Mouse (Mus musculus): ENCODE results near the gene Utp14b.

Utp14b gene

DNA sequence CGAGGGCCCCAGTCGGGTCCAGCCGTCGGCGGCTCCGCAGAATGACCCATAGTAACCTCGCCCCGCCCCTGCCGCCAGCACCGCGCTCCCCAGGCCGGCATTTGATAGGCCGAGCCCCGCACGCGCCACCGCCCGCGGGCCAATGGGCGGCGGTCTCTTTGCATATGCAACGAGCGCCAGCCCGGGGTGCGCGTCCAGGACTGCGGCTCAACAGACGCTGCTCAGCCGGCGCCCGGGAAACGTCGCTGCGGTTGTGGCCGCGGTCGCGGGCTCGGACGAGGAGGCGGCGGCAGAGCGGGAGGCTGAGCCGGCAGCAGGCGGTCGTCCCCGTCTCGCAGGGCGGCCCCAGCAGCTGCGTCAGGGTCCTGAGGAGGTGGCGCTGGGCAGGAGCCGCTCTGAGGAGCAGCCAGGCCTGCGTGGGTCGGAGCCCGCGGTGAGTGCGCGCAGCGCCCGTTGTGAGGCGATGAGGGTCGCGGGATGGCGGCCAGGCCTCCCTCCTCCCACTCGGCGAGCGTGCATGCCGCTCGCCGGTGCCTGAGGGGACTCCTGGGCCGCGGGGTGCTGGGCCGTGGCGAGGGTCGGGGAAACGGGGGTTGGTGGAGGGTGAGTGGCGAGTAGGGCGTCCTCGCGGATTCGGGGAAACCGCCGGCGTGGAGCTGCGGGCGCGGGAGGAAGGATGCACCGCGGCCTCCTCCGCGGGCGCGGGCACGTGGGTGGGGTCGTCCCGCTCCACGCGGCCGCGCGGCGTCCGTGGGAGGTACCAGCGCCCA, at the start of gene Utp14b, which contains the start of gene Acsl3:
Gene Utp14b (plus strand): TSS at position 368 of the 770 bp plus-strand sequence.
Gene Acsl3 (plus strand): TSS at position 155 of the 770 bp plus-strand sequence.
- DNase-seq (ENCODE audit: low spot score), result peak; percentile 92

DNA sequence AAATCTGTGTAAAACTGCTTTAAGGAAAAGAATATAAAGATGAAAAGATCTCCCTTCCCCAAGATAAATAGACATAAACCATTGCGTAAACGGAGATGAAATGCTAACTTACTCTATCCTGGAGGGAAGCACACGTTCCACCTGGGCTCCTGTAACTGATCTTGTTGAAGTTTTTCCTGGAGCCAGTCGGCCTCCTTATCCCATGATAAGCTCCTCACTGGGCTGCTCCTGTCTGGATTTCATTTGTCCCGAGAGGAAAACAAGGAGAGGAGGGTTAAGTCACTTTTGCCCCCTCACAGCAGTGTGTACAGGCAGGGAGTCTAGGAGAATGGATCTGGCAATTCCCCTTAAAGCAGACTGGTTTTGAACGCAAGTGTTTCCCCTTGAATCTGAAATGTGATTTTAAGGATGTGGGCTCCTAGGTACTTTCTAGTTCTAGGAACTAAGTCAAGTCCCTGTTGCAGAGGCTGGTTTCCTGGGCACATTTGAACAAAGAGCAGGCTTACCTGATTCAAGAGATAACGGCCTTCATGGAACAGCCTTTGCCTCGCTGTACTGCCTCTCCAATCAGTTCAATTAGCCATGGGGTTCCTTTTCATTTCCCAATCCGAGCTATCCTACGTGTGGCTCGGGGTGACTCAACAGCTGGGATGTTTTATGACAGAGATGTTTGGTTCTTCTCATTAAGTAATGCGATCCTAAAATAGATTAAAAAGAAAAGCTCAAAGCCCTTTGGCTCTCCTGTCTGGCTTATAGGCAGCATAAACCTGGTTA, 48.5 kb upstream of the Utp14b start:
- no peak for DNase-seq (ENCODE audit: low spot score)

DNA sequence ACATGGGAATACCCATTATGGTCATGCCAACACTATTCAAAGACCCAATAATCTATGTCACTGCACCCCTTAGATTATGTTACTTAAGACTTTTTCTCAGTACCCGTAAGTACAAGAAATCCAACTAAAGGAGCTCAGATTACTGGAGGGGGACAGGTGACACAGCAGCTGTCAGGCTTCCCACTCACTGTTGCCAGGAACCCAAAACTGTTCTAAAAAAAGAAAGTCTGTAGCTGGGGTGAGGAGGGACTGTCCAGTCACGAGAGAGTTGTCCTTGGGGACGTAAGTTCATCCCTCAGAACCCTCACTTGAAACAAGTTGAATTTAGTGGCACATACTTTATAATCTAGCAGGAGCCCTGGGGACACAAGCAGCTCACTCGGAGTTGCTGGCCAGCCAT, 46.8 kb upstream of the Utp14b start:
- DNase-seq (ENCODE audit: low spot score), result no peak

DNA sequence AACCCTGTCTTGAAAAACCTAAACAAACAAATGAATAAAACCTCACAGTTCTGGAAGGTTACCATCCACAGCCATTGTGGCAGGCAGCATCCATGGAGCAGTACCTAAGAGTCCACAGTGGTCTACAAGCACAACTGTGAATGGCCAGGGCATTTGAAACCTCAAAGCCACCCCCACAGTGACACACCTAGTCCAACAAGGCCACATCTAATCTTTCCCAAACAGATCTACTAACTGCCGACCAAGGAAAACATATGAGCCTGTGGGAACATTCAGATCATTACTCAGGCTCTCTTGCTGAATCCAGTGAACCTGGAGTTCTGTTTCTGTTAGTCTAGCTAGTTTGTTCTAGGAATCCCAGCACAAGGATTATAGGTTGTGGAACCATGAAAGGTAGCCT, 44.9 kb upstream of the Utp14b start:
- no peak for DNase-seq (ENCODE audit: low spot score)

DNA sequence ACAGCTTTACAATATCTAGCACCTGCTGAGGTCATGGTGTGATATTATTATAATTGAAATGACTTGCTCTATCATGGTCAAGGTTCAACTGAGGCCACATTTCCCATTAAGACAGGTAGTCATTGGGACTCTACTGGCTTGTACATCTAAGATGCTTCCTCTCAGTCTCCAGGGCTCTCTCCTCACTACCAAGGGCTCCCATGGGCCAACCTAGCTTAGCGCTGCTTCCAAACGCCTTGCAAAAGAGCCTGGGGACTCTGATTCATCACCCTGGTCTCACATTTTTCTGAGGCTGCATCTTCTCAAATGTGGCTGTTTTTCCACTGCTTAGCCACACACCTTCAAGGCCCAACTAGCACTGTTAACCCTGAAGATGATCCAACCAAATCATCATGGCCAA, 33.5 kb upstream of the Utp14b start:
- DNase-seq (ENCODE audit: low spot score), result no peak

DNA sequence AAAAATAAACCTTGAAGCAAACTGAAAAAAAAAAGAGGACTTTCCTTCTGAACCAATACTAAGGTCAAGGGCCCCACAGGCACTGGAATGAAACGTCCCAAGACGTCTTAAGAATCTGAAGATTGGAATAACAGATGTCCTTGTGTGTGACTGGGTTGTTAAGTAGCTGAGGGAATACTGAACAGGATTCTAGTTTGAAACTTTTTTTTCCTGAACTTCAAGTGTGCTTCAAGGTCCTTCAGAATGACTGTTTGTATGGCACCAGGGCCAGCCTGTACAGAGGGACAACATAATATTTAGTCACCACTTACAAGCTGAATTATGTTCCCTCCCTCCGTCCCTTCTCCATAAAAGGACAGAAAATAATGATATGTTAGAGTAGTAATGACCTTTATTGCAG, 23.4 kb upstream of the Utp14b start:
- no peak for DNase-seq (ENCODE audit: low spot score)

DNA sequence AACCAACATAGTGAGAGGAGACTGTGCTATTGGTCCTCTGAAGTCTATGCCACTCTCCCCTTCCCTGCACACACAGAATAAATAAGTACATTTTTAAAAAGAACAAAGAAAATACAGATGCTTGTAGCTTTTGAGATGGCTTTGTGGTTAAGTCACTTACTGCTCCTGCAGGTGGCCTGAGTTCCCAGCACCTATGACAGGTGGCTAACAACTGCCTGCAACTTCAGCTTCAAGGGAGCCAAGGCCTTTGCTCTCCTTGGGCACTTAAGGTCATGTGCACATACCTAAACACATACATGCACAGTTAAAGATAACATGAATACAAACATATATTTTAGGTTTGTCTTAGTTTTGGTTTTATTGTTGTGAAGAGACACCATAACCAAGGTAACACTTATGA, 17.0 kb upstream of the Utp14b start:
- DNase-seq (ENCODE audit: low spot score), result no peak

DNA sequence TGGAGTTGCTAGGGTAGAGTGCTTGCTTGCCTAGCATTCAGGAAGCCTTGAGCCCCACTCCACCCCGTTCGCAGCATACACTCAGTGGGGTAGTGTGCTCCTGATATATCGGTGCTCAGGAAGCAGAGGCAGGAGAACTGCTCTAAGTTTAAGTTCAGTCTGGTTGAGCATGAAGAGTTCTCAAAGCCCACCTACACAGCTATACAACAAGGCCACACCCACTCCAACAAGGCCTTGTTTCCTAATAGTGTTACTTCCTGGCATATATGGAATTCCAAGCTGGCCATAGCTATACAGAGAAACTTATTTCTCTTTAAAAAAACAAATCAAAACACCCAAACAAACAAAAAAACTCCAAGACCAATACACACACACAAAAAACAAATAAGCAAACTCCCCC, 16.0 kb upstream of the Utp14b start:
- DNase-seq (ENCODE audit: low spot score), result no peak

DNA sequence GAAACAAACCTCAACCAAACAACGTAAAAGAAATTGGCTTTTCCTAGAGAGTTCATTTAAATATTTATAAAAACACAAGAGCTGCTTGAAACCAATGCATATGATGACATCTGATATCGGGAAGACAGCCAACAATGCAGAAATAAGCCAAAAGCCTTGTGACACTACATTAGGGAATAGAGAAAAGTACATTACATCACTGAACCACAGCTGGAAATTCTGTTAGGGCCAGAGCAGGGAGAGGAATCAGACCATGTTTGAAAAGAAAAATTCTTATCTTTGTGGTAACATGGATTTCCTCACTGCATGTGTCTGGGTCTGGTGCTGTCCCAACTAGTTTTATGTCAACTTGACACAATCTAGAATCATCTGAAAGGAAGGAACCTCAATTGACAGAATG, 15.6 kb upstream of the Utp14b start:
- DNase-seq (ENCODE audit: low spot score), result peak; percentile 82

DNA sequence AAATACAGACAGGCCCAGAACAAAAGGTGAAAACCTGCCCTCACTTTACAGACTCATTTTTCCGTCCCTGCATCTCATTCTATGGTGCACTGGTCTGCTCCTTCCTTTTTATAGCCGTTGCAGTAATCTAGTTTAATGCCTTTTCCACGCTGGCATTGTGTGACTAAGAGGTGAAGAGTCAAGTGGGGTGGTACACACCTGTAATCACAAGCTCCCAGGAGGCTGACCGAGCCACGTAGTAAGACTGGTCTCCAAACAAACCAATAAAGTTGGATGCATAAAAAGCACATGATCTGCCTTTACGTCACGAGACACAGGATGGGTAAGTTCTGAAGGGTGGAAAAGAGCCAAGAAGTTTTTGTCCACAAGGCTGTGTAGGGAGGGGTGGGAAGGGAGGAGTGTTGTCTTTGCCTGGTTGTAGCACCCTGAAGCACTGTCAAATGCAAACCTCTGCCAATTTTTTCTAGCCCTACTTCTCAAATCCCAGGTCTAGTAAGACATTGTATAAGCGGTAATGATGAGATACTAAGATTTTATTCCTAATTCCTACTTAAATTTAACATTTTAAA, 10.4 kb upstream of the Utp14b start:
- DNase-seq (ENCODE audit: low spot score), result no peak

DNA sequence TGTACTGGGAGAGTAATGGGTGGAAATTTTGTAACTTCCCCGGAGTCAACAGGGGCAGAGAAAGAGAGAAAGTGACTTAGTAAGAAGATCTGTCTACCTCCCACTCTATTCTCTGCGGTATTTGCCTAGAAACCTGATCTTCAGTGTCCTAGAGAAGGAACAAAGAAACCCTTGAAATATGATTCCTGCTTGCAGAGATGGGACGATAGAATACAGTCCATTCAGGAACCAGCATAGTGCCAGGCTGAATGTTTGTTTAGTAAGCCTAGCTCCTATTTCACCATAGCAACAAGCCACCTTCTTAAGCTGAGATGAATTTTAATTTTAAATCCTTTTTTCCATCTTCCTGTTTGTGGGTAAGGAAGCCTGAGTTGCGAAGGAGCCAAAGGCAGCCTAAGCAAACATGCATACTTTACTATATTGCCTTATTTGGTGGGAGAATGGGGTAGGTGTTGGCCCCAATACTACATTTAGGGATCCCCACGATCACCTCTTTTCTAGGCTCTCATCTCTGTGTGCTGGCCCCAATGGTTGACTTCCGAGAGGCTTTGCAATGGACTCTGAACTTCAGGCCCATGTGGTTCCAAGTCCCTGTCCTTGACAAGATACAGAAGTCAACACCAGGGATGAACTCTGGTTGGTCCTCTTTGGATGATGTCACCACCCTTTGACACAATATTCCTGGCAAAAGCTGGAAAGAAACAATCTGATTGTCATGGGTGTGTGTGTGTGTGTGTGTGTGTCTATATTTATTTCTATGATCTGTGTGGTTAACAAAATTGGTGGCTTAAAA, 8.4 kb upstream of the Utp14b start:
- no peak for DNase-seq (ENCODE audit: low spot score)

DNA sequence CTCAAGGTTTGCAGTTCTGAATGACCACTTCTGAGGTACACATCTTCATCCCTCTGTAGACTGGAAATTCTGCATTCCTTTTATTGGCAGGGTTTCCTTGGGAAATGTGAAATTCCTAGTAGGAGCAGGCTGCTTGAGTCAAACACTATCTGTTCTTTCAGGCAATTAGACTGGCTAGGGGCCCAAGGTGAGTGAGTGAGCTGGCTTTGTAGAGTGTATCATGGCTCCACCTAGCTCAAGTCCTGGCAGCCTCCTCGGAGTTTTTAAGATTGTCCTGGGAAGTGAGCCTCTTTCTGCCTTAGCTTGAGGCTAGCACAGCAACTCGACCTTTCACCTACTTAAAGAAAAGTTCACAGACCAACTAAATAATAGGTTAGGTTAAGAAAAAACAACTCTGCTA, 1.4 kb upstream of the Utp14b start:
- peak; percentile 42 for DNase-seq (ENCODE audit: low spot score)

DNA sequence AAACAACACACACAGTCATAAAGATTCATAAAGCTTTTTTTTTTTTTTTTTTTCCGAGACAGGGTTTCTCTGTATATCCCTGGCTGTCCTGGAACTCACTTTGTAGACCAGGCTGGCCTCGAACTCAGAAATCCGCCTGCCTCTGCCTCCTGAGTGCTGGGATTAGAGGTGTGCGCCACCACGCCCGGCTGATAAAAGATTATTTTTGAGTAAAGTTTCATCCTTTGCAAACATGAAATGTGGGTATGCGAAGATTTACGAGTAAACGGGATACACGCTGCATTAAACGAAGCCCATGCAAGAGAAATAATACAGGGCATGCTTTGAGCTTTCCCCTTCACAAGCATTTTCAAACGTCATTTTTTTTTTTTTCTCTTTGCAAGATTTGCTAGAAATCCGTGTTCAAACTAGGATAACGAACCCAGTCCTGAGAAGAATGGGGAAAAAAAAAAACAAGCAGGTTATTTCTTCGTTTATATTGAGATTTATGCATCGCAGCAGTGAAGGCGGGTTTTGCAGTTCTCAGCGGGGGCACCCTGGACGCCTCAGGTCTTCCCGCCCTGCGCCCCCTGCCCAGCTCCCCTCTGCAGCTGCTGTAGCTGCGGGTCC, 713 bp upstream of the Utp14b start:
- DNase-seq (ENCODE audit: low spot score), result no peak

DNA sequence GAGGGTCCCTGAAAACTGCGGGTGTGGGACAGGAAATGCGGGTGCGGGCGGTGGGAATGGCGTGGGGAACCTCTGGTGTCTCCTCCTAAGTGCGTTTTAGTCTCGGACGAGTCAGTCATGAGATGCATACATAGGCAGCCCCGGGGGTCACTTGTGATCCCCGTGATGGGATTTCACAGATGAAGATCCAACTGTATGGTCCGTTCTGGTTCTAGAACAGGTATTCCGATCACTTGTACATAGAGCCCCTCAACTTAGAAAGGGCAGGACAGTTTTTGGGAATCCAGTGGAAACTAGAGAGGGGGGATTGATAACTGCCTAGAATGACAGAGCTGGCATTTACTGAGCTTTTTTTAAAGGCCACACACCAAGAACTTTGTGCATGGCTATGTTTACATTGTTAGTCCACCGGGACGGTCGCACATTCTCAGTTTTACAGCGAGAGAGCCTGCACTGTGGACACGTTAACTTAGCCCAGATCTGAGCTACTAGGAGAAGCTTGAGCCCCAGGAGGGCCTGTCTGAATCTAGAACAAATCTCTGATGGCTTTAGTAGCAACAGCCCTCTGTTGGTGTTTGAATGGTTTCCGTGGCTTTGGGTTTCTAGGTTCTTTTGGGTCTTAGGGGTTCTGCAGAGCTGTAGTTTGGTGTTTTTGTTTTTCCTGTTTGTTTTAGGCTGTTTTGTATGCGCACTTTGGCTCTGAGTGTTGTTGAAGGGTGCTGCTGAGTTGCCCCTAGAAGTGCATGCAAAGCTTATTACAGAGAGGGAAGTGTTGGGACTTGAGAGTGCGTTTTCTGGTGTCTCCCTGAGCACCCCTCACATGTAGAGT, 817 bp downstream of the Utp14b start:
- DNase-seq (ENCODE audit: low spot score), result peak; percentile 15

DNA sequence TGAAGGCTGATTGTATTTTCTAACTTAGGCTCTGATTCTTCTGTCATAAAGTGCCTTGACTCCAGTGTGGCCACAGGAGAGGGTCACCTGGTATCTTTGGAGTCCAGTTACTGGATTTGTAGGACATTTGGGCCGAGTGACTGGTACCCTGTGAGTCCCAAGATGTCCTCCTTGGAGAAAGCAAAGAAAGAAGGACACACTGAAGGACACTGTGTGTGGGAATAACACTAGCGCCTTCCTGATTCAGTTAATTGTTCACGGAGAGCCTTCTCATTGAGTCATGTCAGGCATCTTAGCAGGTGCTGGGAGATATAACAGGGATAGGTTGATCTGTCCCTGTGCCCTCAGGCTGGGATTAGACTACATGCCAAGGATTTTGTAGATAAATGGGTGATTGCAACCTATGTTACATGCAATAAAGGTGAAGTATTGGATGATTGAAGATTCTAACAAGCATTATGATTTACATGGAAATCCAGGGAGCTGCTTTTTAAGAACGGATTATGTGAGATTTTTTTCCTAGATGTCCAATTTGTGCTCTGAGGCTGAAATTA, 1.5 kb downstream of the Utp14b start:
- no peak for DNase-seq (ENCODE audit: low spot score)

DNA sequence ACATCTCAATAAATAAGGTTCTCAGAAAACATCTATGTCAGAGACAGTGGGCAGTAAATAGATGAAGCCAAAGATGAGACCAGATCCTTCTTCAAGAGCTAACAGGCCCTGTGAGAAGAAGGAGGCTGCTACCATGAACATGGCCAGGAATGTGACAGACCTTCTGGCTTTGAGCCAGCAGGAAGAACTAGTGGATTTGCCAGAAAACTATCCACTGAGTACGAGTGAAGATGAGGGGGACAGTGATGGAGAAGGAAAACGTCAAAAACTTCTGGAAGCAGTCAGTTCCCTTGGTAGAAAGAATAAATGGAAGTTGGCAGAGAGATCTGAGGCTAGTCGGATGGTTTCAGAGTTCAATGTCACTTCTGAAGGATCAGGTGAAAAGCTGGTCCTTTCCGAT, 6.5 kb downstream of the Utp14b start:
- DNase-seq (ENCODE audit: low spot score), result no peak

DNA sequence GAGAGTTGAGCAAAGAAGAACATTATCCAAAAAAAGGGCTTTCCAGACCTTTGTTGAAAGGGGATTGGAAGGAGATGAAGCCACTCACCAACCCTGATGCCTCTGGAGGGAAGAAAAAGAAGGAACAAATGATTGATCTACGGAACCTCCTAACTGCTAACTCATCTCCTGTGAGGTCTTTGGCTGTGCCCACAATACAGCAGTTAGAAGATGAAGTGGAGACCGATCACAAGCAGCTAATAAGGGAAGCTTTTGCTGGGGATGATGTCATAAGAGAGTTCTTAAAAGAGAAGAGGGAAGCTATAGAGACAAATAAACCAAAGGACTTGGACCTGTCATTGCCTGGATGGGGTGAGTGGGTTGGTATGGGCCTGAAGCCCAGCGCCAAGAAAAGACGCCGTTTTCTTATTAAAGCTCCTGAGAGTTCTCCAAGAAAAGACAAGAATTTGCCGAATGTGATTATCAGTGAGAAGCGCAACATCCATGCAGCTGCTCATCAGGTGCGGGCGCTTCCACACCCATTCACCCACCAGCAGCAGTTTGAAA, 8.2 kb downstream of the Utp14b start:
- DNase-seq (ENCODE audit: low spot score), result no peak

DNA sequence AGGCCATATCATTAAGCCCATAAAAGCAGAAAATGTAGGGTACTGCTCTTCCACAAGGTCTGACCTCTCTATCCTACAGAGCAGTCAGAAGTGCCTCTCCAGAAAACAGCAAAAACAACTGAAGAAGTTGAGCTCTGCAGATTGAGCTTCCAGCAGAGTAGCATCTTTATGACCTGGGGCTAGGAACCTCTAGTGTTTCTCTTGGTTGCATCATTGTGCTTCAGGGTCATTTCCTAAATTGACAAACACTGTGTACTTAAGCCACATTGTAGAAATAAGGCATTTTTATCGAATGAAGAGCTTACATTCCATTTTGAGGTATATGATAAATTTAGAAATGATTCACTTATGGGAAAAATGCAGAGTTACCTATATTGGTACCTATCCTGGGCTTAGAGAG, 8.7 kb downstream of the Utp14b start:
- no peak for DNase-seq (ENCODE audit: low spot score)

DNA sequence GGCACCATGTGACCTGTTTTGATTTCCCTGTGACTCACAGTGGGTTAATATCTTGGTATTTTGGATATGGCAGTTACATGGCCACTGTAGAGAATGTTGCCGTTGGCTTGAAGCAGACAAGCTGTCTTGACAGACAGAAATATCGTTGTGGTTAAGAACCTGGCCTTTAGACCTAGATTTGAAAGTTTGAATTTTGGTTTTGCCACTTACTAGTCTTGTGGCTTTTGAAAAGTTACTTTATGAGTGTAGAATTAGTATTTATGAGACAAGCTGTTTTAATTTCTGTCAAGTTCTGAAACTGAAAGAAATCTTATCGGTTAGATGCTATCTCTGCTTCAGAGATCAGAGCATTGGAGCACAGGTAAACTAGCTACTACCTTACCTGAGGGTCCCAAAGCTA, 24.5 kb downstream of the Utp14b start:
- DNase-seq (ENCODE audit: low spot score), result no peak

DNA sequence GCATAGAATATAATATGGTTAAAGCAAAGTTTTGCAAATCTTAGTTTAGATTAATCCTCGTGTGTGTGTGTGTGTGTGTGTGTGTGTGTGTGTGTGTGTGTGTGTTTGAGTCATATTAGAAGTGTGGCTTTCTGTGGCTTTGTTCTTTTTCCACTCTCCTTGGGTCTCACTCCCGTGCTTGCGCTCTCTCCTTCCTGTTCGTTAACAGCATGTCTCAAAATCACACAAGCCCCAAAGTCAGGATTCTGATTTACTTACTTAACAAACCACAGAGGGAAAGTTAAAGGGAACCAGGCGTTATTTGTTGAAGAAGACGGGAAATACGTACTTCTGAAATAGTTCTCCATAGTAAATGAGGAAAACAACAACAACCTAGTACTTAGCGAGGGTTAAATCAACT, 26.3 kb downstream of the Utp14b start:
- DNase-seq (ENCODE audit: low spot score), result no peak
